Mouse (Mus musculus) layer of hippocampus, adult 9-10 months (tissue): ENCODE measurements at regions not wholly inside any gene's neighbourhood (a gene's known extent, or its start where the extent isn't known, plus 50 kb on each side); places are given as distances from the start of the nearest gene placed in this dataset.
A peak's percentile ranks its signal among the peaks of the same experiment; 100 is the strongest.

ENCODE experiments used
- DNase-seq: peaks from one replicate; pipeline ENCODE4 v3.0.0; 2022; ENCODE audit warnings: low spot score

- peak; percentile 5 for DNase-seq
These were observed 2231.6 kb downstream of the Pcdh9 start for GRCm38 (mm10) chr14:91658654-91659421.

- DNase-seq = no peak
These were observed 2234.5 kb downstream of the Pcdh9 start for GRCm38 (mm10) chr14:91656011-91656410.

- no peak for DNase-seq
These were observed 2259.5 kb downstream of the Pcdh9 start for GRCm38 (mm10) chr14:91630976-91631375.

- DNase-seq = no peak
These were observed 2276.1 kb downstream of the Pcdh9 start for GRCm38 (mm10) chr14:91614391-91614790.

DNA sequence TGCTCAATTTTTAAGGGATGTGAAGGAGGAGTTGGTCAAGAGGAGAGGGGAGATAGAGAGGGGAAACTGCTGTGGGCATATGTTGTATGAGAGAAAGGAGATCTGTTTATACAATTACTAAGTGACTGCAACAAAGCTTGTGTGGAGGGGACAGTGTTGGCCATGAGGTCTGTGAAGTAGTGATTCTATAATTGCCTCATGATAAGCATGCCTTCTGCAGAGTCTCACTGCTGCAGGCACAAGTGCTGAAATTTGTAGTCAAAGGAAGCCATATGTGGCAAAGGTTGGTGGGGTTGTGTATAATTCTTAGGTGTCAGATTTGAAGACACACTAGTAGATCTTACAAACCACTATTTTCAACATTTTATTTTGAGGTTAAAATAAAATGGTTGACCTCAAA, 2285.9 kb downstream of the Pcdh9 start:
- DNase-seq = no peak

GRCm38 (mm10) chr14:91582462-91582861, 2308.0 kb downstream of the Pcdh9 start:
- DNase-seq = no peak

GRCm38 (mm10) chr14:91581684-91582424, 2308.6 kb downstream of the Pcdh9 start:
- DNase-seq = no peak

- no peak for DNase-seq
These were observed 2321.4 kb downstream of the Pcdh9 start for GRCm38 (mm10) chr14:91569100-91569499.

GRCm38 (mm10) chr14:91539181-91539580, 2351.3 kb downstream of the Pcdh9 start:
- no peak for DNase-seq

GRCm38 (mm10) chr14:91534931-91535330, 2355.5 kb downstream of the Pcdh9 start:
- no peak for DNase-seq

GRCm38 (mm10) chr14:91498449-91498848, 2392.0 kb downstream of the Pcdh9 start:
- DNase-seq = no peak

GRCm38 (mm10) chr14:91478358-91478870, 2412.1 kb downstream of the Pcdh9 start:
- DNase-seq = no peak

DNA sequence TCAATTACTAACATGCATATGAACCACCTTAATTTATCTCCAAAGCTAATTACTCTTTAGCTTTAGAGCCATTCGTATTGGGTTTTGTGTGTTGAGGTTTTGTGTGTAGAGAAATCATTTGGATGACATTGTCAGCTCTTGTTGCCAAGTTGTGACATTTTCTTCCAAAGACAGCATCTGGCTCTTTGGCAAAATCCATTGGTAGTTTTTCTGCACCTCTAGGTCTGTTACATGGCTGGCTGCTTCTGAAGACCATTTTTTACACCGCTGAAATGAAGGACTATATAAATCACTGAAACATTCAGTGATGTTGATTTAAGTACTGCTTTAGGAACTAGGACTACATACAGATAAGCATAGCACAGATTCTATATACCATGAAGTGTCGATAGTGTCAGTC, 2426.6 kb downstream of the Pcdh9 start:
- peak; percentile 15 for DNase-seq

- DNase-seq = no peak
These were observed 2427.8 kb downstream of the Pcdh9 start for GRCm38 (mm10) chr14:91462671-91463070.

- no peak for DNase-seq
These were observed 2431.7 kb downstream of the Pcdh9 start for GRCm38 (mm10) chr14:91458756-91459155.
